Mouse (Mus musculus): ENCODE results near the gene Chst14. TPM values are rescaled to one million over a fixed set of nuclear protein-coding genes. Genes with fewer than 3 reads are reported as not detected.

Chst14 gene
- polyA plus RNA-seq, 1 experiment from 2014 or later, result 21.1 TPM

- Histone ChIP-seq H3K36me3 (ENCODE audit: control insufficient read depth, insufficient read depth, low read length) (no peaks in the 10 kb centered on the region), H3K4me1 (ENCODE audit: control insufficient read depth, insufficient read depth, low read length) (peaks cover 19% of the 10 kb centered on the region), H3K9ac (ENCODE audit: low read length) (peak overlapping the region; percentile 56), H3K4me3 (replicated peaks; ENCODE audit: low read length) (peak overlapping the region; percentile 49), H3K4me2 (ENCODE audit: low read depth, low read length) (peak overlapping the region; percentile 80), H3K9me3 (replicated peaks; ENCODE audit: control insufficient read depth, low read length) (no peaks in the 10 kb centered on the region), H3K27me3 (ENCODE audit: control insufficient read depth, insufficient read depth, low read length) (peaks cover 61% of the 10 kb centered on the region), H3K27ac (ENCODE audit: low read length) (no peak overlapping the region)
- ATAC-seq (ENCODE audit: insufficient read depth, low FRiP score), result no peak
- 1% methylated on average over 13 of the region's 13 CpGs for WGBS
Observed at GRCm38 (mm10) chr2:118896914-118897291, 29.4 kb upstream of the Chst14 start.

DNA sequence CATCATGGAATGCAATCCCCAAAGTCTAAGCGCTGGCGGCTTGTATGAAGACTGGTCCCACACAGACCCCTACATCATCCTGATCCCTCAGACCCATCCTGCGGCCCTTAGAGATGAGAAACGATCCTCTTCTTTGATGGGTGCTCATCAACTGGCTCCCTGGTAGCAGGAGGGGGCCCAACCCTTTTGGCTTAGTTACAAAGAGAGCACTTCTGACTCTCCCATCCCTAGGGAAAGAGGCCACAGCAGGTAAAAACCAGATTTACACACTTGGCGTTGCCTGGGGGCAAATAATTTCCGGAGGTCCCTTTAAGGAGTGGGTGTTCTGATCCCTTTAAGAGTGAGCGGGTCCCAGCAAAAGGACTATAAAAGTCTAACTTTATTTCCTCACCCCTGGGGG lies 28.9 kb upstream of the Chst14 start:
- H3K9me3 ChIP-seq (replicated peaks; ENCODE audit: control insufficient read depth, low read length), result no peaks in the 10 kb centered on the region
- H3K9ac ChIP-seq (ENCODE audit: low read length), result peak overlapping the region; percentile 56; the same call in 1 of the 2 replicates
- H3K4me1 ChIP-seq (ENCODE audit: control insufficient read depth, insufficient read depth, low read length), result peaks cover 19% of the 10 kb centered on the region
- peak overlapping the region; percentile 80 for H3K4me2 ChIP-seq (ENCODE audit: low read depth, low read length)
- H3K36me3 ChIP-seq (ENCODE audit: control insufficient read depth, insufficient read depth, low read length), result no peaks in the 10 kb centered on the region
- peak overlapping the region; percentile 49; the same call in 1 of the 2 replicates for H3K4me3 ChIP-seq (replicated peaks; ENCODE audit: low read length)
- peaks cover 59% of the 10 kb centered on the region for H3K27me3 ChIP-seq (ENCODE audit: control insufficient read depth, insufficient read depth, low read length)
- no peak for ATAC-seq (ENCODE audit: insufficient read depth, low FRiP score)
- 6% methylated on average over 7 of the region's 7 CpGs for WGBS
- H3K27ac ChIP-seq (ENCODE audit: low read length), result no peak overlapping the region

- 5% methylated on average over 11 of the region's 11 CpGs for WGBS
- H3K9me3 ChIP-seq (replicated peaks; ENCODE audit: control insufficient read depth, low read length), result no peaks in the 10 kb centered on the region
- H3K4me2 ChIP-seq (ENCODE audit: low read depth, low read length), result no peak overlapping the region
- peaks cover 21% of the 10 kb centered on the region for H3K4me1 ChIP-seq (ENCODE audit: control insufficient read depth, insufficient read depth, low read length)
- H3K4me3 ChIP-seq (replicated peaks; ENCODE audit: low read length), result no peak overlapping the region
- no peak for ATAC-seq (ENCODE audit: insufficient read depth, low FRiP score)
- peaks cover 59% of the 10 kb centered on the region for H3K27me3 ChIP-seq (ENCODE audit: control insufficient read depth, insufficient read depth, low read length)
- H3K27ac ChIP-seq (ENCODE audit: low read length), result no peak overlapping the region
- no peaks in the 10 kb centered on the region for H3K36me3 ChIP-seq (ENCODE audit: control insufficient read depth, insufficient read depth, low read length)
- no peak overlapping the region for H3K9ac ChIP-seq (ENCODE audit: low read length)
Observed at GRCm38 (mm10) chr2:118897808-118898207, 28.5 kb upstream of the Chst14 start.

DNA sequence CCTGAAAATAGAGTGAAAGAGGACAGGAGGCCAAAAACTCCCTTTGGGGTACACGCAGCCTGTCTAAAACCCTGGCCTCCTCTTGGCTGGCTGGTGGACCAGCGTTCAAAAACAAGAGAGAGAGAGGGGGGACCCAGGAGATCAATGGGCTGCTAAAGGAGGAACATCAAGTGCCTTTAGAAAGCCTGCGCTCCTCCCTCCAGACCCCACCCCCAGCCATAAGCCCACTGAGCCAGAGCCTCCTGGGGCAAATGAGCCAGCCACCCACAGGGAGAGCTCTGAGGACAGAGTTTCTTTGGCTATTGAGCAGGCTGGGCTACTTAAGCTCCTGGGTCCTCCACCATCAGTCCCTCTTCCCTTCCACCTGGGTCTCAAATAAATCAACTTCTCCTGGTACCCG lies 27.5 kb upstream of the Chst14 start:
- Histone ChIP-seq H3K27ac (ENCODE audit: low read length) (no peak overlapping the region), H3K4me3 (replicated peaks; ENCODE audit: low read length) (no peak overlapping the region), H3K27me3 (ENCODE audit: control insufficient read depth, insufficient read depth, low read length) (peaks cover 59% of the 10 kb centered on the region), H3K36me3 (ENCODE audit: control insufficient read depth, insufficient read depth, low read length) (no peaks in the 10 kb centered on the region), H3K4me2 (ENCODE audit: low read depth, low read length) (no peak overlapping the region), H3K9me3 (replicated peaks; ENCODE audit: control insufficient read depth, low read length) (no peaks in the 10 kb centered on the region), H3K4me1 (ENCODE audit: control insufficient read depth, insufficient read depth, low read length) (peaks cover 28% of the 10 kb centered on the region), H3K9ac (ENCODE audit: low read length) (no peak overlapping the region)
- ATAC-seq (ENCODE audit: insufficient read depth, low FRiP score), result no peak
- WGBS, result 20% methylated on average over 4 of the region's 4 CpGs

DNA sequence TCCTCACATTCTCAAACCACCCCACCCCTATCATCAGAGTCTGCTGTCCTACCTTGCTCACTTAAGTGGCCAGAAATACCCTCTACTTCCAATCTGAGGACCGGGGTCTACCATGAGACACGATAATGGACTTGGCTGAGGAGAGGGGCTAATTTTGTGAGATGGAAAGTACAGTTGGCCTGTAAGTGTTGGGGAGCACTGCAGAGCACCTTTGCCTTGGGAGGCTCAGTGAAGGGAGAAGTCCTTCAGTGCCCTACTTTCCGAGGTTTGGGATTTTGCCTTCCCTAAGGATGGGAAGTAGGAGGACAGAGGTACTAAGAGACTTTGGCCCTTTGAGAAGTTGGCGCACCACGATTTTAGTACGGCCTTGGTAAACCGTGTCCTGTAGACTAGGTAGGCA lies 27.0 kb upstream of the Chst14 start:
- ATAC-seq (ENCODE audit: insufficient read depth, low FRiP score), result no peak
- WGBS, result 26% methylated on average over 7 of the region's 7 CpGs
- Histone ChIP-seq H3K4me3 (replicated peaks; ENCODE audit: low read length) (no peak overlapping the region), H3K9me3 (replicated peaks; ENCODE audit: control insufficient read depth, low read length) (no peaks in the 10 kb centered on the region), H3K27me3 (ENCODE audit: control insufficient read depth, insufficient read depth, low read length) (peaks cover 56% of the 10 kb centered on the region), H3K27ac (ENCODE audit: low read length) (no peak overlapping the region), H3K36me3 (ENCODE audit: control insufficient read depth, insufficient read depth, low read length) (no peaks in the 10 kb centered on the region), H3K4me1 (ENCODE audit: control insufficient read depth, insufficient read depth, low read length) (peaks cover 28% of the 10 kb centered on the region), H3K4me2 (ENCODE audit: low read depth, low read length) (no peak overlapping the region), H3K9ac (ENCODE audit: low read length) (no peak overlapping the region)

DNA sequence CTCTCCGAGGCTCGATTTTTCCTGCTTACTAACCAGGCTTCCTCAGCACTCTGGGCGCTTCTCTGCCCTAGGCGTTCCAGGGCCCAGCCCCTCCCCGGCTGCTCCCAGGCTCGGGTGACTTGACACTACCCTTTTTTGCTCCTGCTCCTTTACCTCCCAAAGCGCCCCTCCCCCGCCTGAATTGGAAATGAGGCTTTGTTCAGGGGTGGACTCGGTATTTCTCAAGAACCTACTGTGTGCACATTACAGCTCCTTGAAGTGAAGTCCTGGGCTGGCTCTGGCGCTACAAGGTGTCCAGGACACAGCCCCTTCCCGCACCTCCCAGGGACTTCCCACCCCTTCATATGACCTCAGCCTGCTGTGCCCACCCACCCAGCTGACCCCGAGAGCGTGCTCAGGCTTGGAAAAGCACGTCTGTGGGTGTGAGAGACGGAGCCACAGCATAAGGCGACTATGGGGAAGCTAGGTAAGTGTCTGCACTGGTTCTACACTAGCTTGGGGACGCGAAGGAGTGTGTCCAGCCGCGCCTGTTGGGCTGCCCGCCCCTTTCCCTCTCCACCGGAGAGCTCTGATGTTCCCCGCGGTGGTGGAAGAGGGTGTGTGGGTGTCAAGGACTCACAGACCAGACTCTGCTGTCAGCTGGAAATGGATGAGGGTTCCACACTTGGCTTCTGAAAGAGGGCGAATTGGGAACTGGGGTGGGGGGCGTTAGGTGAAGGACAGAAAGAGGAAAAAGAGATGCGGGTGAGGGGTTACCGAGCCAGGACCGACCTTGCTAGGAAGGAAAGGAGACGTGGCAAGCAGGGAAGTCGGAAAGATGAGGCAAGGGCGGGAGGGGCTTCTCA lies 26.1 kb upstream of the Chst14 start, which contains the start of gene Bahd1:
Bahd1 (plus strand) TSS at position 397 of the 845 bp plus-strand sequence.
- no peaks in the 10 kb centered on the region for H3K36me3 ChIP-seq (ENCODE audit: control insufficient read depth, insufficient read depth, low read length)
- no peaks in the 10 kb centered on the region for H3K9me3 ChIP-seq (replicated peaks; ENCODE audit: control insufficient read depth, low read length)
- ATAC-seq (ENCODE audit: insufficient read depth, low FRiP score), result no peak
- H3K4me3 ChIP-seq (replicated peaks; ENCODE audit: low read length), result peak within 1 kb of the TSS; percentile 80
- no peak within 1 kb of the TSS; the same call in 1 of the 2 replicates for H3K27ac ChIP-seq (ENCODE audit: low read length)
- WGBS, result 2% methylated on average over 32 of the region's 32 CpGs
- peak within 1 kb of the TSS; percentile 100 for H3K4me2 ChIP-seq (ENCODE audit: low read depth, low read length)
- H3K4me1 ChIP-seq (ENCODE audit: control insufficient read depth, insufficient read depth, low read length), result peaks cover 28% of the 10 kb centered on the region
- H3K9ac ChIP-seq (ENCODE audit: low read length), result peak within 1 kb of the TSS; percentile 91
- H3K27me3 ChIP-seq (ENCODE audit: control insufficient read depth, insufficient read depth, low read length), result peaks cover 47% of the 10 kb centered on the region

DNA sequence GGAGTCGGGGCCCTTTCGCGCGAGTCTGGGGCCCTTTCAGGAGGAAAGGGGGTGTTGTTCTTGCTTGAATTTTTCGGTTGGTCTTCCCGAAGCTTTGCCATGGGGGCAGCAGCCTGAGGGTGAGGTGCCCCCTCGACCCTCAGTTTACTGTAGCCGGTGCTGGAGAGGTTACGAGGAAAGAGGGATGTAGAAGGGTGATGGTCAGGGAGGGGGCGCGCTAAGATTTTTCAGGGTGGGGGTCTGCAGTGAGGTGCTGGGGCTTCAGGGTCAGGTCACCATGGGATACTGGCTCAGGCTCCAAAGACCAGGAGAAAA lies 25.5 kb upstream of the Chst14 start:
- Histone ChIP-seq H3K36me3 (ENCODE audit: control insufficient read depth, insufficient read depth, low read length) (no peaks in the 10 kb centered on the region), H3K4me3 (replicated peaks; ENCODE audit: low read length) (peak overlapping the region; percentile 80), H3K9me3 (replicated peaks; ENCODE audit: control insufficient read depth, low read length) (no peaks in the 10 kb centered on the region), H3K27me3 (ENCODE audit: control insufficient read depth, insufficient read depth, low read length) (peaks cover 41% of the 10 kb centered on the region), H3K4me1 (ENCODE audit: control insufficient read depth, insufficient read depth, low read length) (peaks cover 28% of the 10 kb centered on the region), H3K4me2 (ENCODE audit: low read depth, low read length) (peak overlapping the region; percentile 100), H3K27ac (ENCODE audit: low read length) (no peak overlapping the region), H3K9ac (ENCODE audit: low read length) (peak overlapping the region; percentile 91)
- WGBS, result 0% methylated on average over 11 of the region's 11 CpGs
- ATAC-seq (ENCODE audit: insufficient read depth, low FRiP score), result no peak

DNA sequence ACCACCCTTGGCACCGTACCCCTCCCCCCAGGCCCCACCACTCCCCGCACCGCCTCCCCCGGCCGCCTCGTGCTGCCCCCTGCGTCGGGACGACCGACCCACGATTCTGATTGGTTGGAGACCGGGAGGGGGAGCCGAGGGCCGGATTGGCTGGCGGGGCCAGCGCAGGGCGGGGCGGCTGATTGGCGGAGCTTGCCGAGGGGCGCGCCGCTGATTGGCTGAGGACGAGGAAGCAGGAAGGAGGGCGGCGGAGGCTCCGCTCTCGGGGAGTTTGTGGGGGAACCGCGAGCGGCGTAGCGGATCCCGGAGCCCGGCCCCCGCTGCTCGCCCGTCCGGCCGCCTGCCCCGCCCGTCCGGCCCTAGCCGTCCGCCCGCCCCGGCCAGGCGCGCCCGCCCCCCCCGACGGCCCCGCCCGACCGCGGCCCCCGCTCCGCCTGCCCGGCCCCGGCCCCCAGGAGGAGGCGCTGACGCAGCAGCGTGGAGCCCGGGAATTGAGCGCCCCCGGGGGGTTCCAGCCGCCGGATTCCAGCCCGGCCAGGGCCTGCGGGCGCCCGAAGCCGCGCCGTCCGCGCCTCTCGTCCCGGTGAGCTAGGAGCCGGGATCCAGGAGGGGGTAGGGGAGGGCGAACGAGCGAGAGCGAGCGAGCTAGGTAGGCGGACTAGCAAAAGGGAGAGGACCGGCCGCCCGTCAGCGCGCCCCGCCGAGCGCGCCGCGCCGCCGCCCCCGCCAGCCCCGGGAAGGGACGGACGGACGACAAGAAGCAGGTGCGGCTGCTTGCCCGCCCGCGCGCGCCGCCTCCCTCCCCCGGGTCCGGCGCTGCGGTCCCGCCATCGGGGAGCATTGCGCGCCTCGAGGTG lies 24.9 kb upstream of the Chst14 start:
- H3K27me3 ChIP-seq (ENCODE audit: control insufficient read depth, insufficient read depth, low read length), result peaks cover 39% of the 10 kb centered on the region

More for the DNA sequence above, 24.9 kb upstream of the Chst14 start:
- H3K27ac ChIP-seq (ENCODE audit: low read length), result peak overlapping the region; percentile 78
- H3K9ac ChIP-seq (ENCODE audit: low read length), result peak overlapping the region; percentile 91
- WGBS, result under 1% methylated on average over 92 of the region's 120 CpGs
- H3K36me3 ChIP-seq (ENCODE audit: control insufficient read depth, insufficient read depth, low read length), result no peaks in the 10 kb centered on the region
- peak overlapping the region; percentile 80 for H3K4me3 ChIP-seq (replicated peaks; ENCODE audit: low read length)
- no peaks in the 10 kb centered on the region for H3K9me3 ChIP-seq (replicated peaks; ENCODE audit: control insufficient read depth, low read length)
- peak; percentile 93 for ATAC-seq (ENCODE audit: insufficient read depth, low FRiP score)
- peaks cover 25% of the 10 kb centered on the region for H3K4me1 ChIP-seq (ENCODE audit: control insufficient read depth, insufficient read depth, low read length)
- peak overlapping the region; percentile 100 for H3K4me2 ChIP-seq (ENCODE audit: low read depth, low read length)
